Mouse (Mus musculus): ENCODE measurements around the gene Glyat.

GRCm38 (mm10) chr19:12684638-12685037 is 51.5 kb downstream of the Glyat start:
- TF ChIP-seq USF1 (IDR thresholded peaks at IDR 0.05; ENCODE audit: low read depth, low read length) = no peak
- no peak for TF ChIP-seq CHD1 (IDR thresholded peaks at IDR 0.05; ENCODE audit: low read depth, low read length)
- TF ChIP-seq JUND (IDR thresholded peaks at IDR 0.05; ENCODE audit: low read depth, low read length) = no peak
- TF ChIP-seq ETS1 (IDR thresholded peaks at IDR 0.05; ENCODE audit: low read depth, low read length) = no peak
- no peak for TF ChIP-seq CTCF (IDR thresholded peaks at IDR 0.05 in 2 of 3, conservative IDR thresholded peaks at IDR 0.05 in 1 of 3; ENCODE audit: control insufficient read depth in 1 of 3, insufficient read depth in 1 of 3, low read depth in 2 of 3, low read length in 3 of 3, poor library complexity in 1 of 3, severe bottlenecking in 1 of 3)
- TF ChIP-seq TAL1 (IDR thresholded peaks at IDR 0.05; ENCODE audit: low read length) = no peak
- no peak for TF ChIP-seq POLR2A (IDR thresholded peaks at IDR 0.05; ENCODE audit: control insufficient read depth in 1 of 2, insufficient read depth in 1 of 2, low read depth in 1 of 2, low read length in 2 of 2, poor library complexity in 1 of 2)
- no peak for TF ChIP-seq POLR2AphosphoS5 (IDR thresholded peaks at IDR 0.05; ENCODE audit: borderline replicate concordance, low read depth, low read length)
- TF ChIP-seq SIN3A (IDR thresholded peaks at IDR 0.05; ENCODE audit: low read length) = no peak

Data from MEL (cell line).